8 mouse cellular contexts compared by ENCODE assay signal in genomic region chr4:124714545-124715481, GRCm38 (mm10). TPM values are rescaled to one million over a fixed set of nuclear protein-coding genes. Genes with fewer than 3 reads are reported as not detected.
DNase-seq lines count a peak whose midpoint lies in the region; ATAC-seq and TF ChIP-seq lines count a peak whose summit lies in the region.

TSS of gene Sf3a3 (plus strand) at chr4:124714776.

- peak within 1 kb of the TSS; percentile 71 for H3K27ac ChIP-seq in hindbrain, embryonic 16.5 days (ENCODE audit: low read depth, low read length)
- peak within 1 kb of the TSS; percentile 76 for H3K27ac ChIP-seq in left cerebral cortex, adult 2 months

- ATAC-seq in hindbrain, embryonic 16.5 days: peak; percentile 97
- ATAC-seq in megakaryocyte, adult 5-6 weeks (ENCODE audit: poor library complexity, severe bottlenecking): peak; percentile 94

- under 1% methylated on average over 53 of the region's 57 CpGs for WGBS in hindbrain, embryonic 16.5 days

- H3K4me1 ChIP-seq in hindbrain, embryonic 16.5 days (ENCODE audit: control insufficient read depth, insufficient read depth, low read depth, low read length): peaks cover 13% of the 10 kb centered on the region

- peak within 1 kb of the TSS; percentile 99 for H3K4me2 ChIP-seq in hindbrain, embryonic 16.5 days (ENCODE audit: low read length)

- H3K9ac ChIP-seq in hindbrain, embryonic 16.5 days (ENCODE audit: low read depth, low read length): peak within 1 kb of the TSS; percentile 83

- intact Hi-C loops in left cerebral cortex, adult 2 months (cut with DNase I): loop anchor here (1.0 kb wide), 1 partner anchor 87 kb away; the partner anchor contains the start of gene Mtf1

- TF ChIP-seq CTCF in left cerebral cortex, adult 2 months (IDR thresholded peaks at IDR 0.05): peak; percentile 77

- H3K9me3 ChIP-seq in hindbrain, embryonic 16.5 days (ENCODE audit: control insufficient read depth, low read length): no peaks in the 10 kb centered on the region

- peaks cover 6% of the 10 kb centered on the region; the same call in 1 of the 2 replicates for H3K27me3 ChIP-seq in hindbrain, embryonic 16.5 days (replicated peaks; ENCODE audit: control insufficient read depth, insufficient read depth, low read length)

- H3K4me3 ChIP-seq in hindbrain, embryonic 16.5 days (ENCODE audit: low read length): peak within 1 kb of the TSS; percentile 83
- peak within 1 kb of the TSS; percentile 93 for H3K4me3 ChIP-seq in left cerebral cortex, adult 2 months

- DNase-seq in WW6 (ENCODE audit: low read depth, low spot score): peak; percentile 88
- DNase-seq in cerebellum, postnatal 4 days (ENCODE audit: low spot score in 2 of 2): peak; percentile 89 to 93
- DNase-seq in gastrocnemius, adult 18-20 months (ENCODE audit: low spot score): peak; percentile 97
- DNase-seq in left cerebral cortex, adult 2 months (ENCODE audit: extremely low spot score in 1 of 2, low spot score in 2 of 2): peak; percentile 95 to 96
- peak; percentile 96 to 97 for DNase-seq in right cerebral cortex, adult 2 months (ENCODE audit: low spot score in 2 of 2)
- DNase-seq in urinary bladder, postnatal 14 days (ENCODE audit: low spot score): peak; percentile 93

- H3K36me3 ChIP-seq in hindbrain, embryonic 16.5 days (ENCODE audit: control insufficient read depth, insufficient read depth, low read length): peaks cover 16% of the 10 kb centered on the region

RNA-seq across cellular contexts. Expression of gene Sf3a3, which starts in this region (rescaled TPM):
- total RNA-seq in gastrocnemius, adult 18-20 months (2021): 10 to 100 TPM; 12.7 to 13.9 TPM
- polyA plus RNA-seq in hindbrain, embryonic 16.5 days (2015; fragmentation: Nextera tagmentation; extraction: Ambion mirVana): 86.1 and 93.2 TPM in 2 replicates
- 10 to 100 TPM; 33.0 to 35.6 TPM for total RNA-seq in left cerebral cortex, adult 2 months (2021)
- 58.3 and 58.6 TPM in 2 replicates for total RNA-seq in megakaryocyte, adult 5-6 weeks (2015)
- total RNA-seq in megakaryocyte, adult 5-6 weeks (2017): 88.3 and 100 TPM in 2 replicates

Comparison
In these comparisons a context has a peak if more than half of its experiments do, and no peak if none do; other contexts are left out.
1. Peak in every context shown above with its lines: DNase-seq, ATAC-seq, H3K4me3 ChIP-seq and H3K27ac ChIP-seq.